Mouse (Mus musculus): ENCODE results near the gene Syce2. TPM values are rescaled to one million over a fixed set of nuclear protein-coding genes. Genes with fewer than 3 reads are reported as not detected.

The Syce2 gene
- total and polyA plus RNA-seq, 3 experiments: 0.54 TPM; not detected in 2

- TF ChIP-seq KAT2A (IDR thresholded peaks at IDR 0.05; ENCODE audit: insufficient replicate concordance, low read length) (no peak), RAD21 (IDR thresholded peaks at IDR 0.05; ENCODE audit: low read depth, low read length) (peak; percentile 70), IRF4 (IDR thresholded peaks at IDR 0.05; ENCODE audit: low read depth, low read length) (0 out of 2 replicates have a peak, but pooled peaks have one; percentile 39), ZMIZ1 (IDR thresholded peaks at IDR 0.05; ENCODE audit: low read depth, low read length) (no peak; the same call in 1 of the 2 replicates), HCFC1 (IDR thresholded peaks at IDR 0.05; ENCODE audit: low read depth, low read length) (peak; percentile 50), TBP (conservative IDR thresholded peaks at IDR 0.05; ENCODE audit: low read depth, low read length) (no peak), JUND (conservative IDR thresholded peaks at IDR 0.05; ENCODE audit: low read depth, low read length) (no peak), NELFE (IDR thresholded peaks at IDR 0.05; ENCODE audit: low read depth, low read length) (peak; percentile 35), TCF12 (IDR thresholded peaks at IDR 0.05; ENCODE audit: low read depth, low read length) (peak; percentile 47; the same call in 1 of the 2 replicates), CHD1 (IDR thresholded peaks at IDR 0.05; ENCODE audit: low read depth, low read length) (no peak), POLR2A (IDR thresholded peaks at IDR 0.05; ENCODE audit: low read depth, low read length) (peak; percentile 53), JUN (IDR thresholded peaks at IDR 0.05; ENCODE audit: insufficient read depth, low read depth, low read length) (no peak)
Observed at GRCm38 (mm10) chr8:84902920-84903661, 31.2 kb downstream of the Syce2 start (continued).

GRCm38 (mm10) chr8:84904351-84904750, 32.4 kb downstream of the Syce2 start:
- Histone ChIP-seq H3K4me2 (ENCODE audit: insufficient read depth, low read depth, poor library complexity, severe bottlenecking) (no peak overlapping the region), H3K4me3 (replicated peaks in 1 of 3; ENCODE audit: low read depth in 2 of 3, low read length in 2 of 3, poor library complexity in 1 of 3) (no peak overlapping the region), H3K27ac (ENCODE audit: insufficient read depth, low read depth) (no peak overlapping the region), H3K36me3 (replicated peaks in 1 of 2; ENCODE audit: control insufficient read depth in 1 of 2, insufficient read depth in 1 of 2, low read length in 1 of 2) (no peaks in the 10 kb centered on the region), H3K9ac (ENCODE audit: insufficient read depth, low read depth) (no peak overlapping the region), H3K79me2 (replicated peaks; ENCODE audit: control insufficient read depth, extremely low read depth, insufficient read depth, poor library complexity, severe bottlenecking) (no peaks in the 10 kb centered on the region), H3K9me3 (replicated peaks; ENCODE audit: low read length) (no peaks in the 10 kb centered on the region), H3K4me1 (ENCODE audit: control insufficient read depth in 1 of 2, insufficient read depth in 2 of 2) (peaks cover 7 to 15% of the 10 kb centered on the region in 2 experiments), H3K27me3 (replicated peaks) (peaks cover 21% of the 10 kb centered on the region)
- TF ChIP-seq CHD1 (IDR thresholded peaks at IDR 0.05; ENCODE audit: low read depth, low read length): no peak
- TF ChIP-seq PAX5 (IDR thresholded peaks at IDR 0.05; ENCODE audit: low read length): no peak
- TF ChIP-seq MEF2A (IDR thresholded peaks at IDR 0.05; ENCODE audit: borderline replicate concordance, low read depth, low read length): no peak
- no peak for TF ChIP-seq MAX (IDR thresholded peaks at IDR 0.05; ENCODE audit: low read length)
- TF ChIP-seq GABPA (IDR thresholded peaks at IDR 0.05; ENCODE audit: insufficient replicate concordance, low read depth, low read length): no peak
- TF ChIP-seq ZKSCAN1 (IDR thresholded peaks at IDR 0.05; ENCODE audit: borderline replicate concordance, low read depth, low read length): no peak
- TF ChIP-seq E2F4 (IDR thresholded peaks at IDR 0.05; ENCODE audit: insufficient replicate concordance, low read depth, low read length): no peak
- TF ChIP-seq JUN (IDR thresholded peaks at IDR 0.05; ENCODE audit: insufficient read depth, low read depth, low read length): no peak
- no peak for TF ChIP-seq MAZ (IDR thresholded peaks at IDR 0.05; ENCODE audit: low read depth, low read length)
- no peak for TF ChIP-seq ELF1 (IDR thresholded peaks at IDR 0.05; ENCODE audit: low read depth, low read length)
- TF ChIP-seq TCF12 (IDR thresholded peaks at IDR 0.05; ENCODE audit: low read depth, low read length): no peak
- no peak for DNase-seq (ENCODE audit: extremely low read depth)
- dilution Hi-C loops (cut with MboI; ENCODE audit: extremely low pct_ligation_motif_present, extremely low pct_unique_long_range_greater_than_20kb, low sequenced_read_pairs) (no loop called here), in situ Hi-C loops (cut with MboI; ENCODE audit: low pct_ligation_motif_present, low pct_unique_long_range_greater_than_20kb, low sequenced_read_pairs) (no loop called here)

All from CH12.LX (cell line).